Mouse (Mus musculus): ENCODE results near the gene Pbld2. TPM values are rescaled to one million over a fixed set of nuclear protein-coding genes. Genes with fewer than 3 reads are reported as not detected.

Gene Pbld2
- total RNA-seq (2021): 1 to 10 TPM; 2.1 to 2.4 TPM

- DNase-seq (ENCODE audit: low spot score in 2 of 2): peak; percentile 99
- intact Hi-C loops (cut with DNase I): loop anchor here (2.0 to 10.0 kb wide), 6 partner anchors 41 to 353 kb away; partner anchors contain the start of genes Herc4 and Rufy2
Observed at GRCm38 (mm10) chr10:63023749-63024579, at the start of gene Pbld2, which contains the start of gene Hnrnph3. Gene Pbld2 (plus strand): TSS chr10:63024315. Gene Hnrnph3 (minus strand): TSS chr10:63024217.

GRCm38 (mm10) chr10:62979667-62980038, 44.5 kb upstream of the Pbld2 start:
- intact Hi-C loops (cut with DNase I): loop anchor here (2.0 to 10.0 kb wide), 2 partner anchors 43 to 85 kb away; partner anchors contain the start of gene Pbld1

GRCm38 (mm10) chr10:62980039-62980954, 43.8 kb upstream of the Pbld2 start, which contains the start of gene Rufy2:
Gene Rufy2 (plus strand): TSS chr10:62980223.
- intact Hi-C loops (cut with DNase I): loop anchor here (2.0 to 10.0 kb wide), 2 partner anchors 43 to 85 kb away; partner anchors contain the start of gene Pbld1

More at GRCm38 (mm10) chr10:62979667-62980038, 44.5 kb upstream of the Pbld2 start:
- DNase-seq (ENCODE audit: low spot score in 2 of 2): no peak

GRCm38 (mm10) chr10:62984072-62984471, 40.0 kb upstream of the Pbld2 start:
- intact Hi-C loops (cut with DNase I): loop anchor here (10.0 kb wide), 1 partner anchor 81 kb away; the partner anchor contains the start of gene Pbld1
- DNase-seq (ENCODE audit: low spot score in 2 of 2): no peak

More at GRCm38 (mm10) chr10:62980039-62980954, 43.8 kb upstream of the Pbld2 start, which contains the start of gene Rufy2:
- DNase-seq (ENCODE audit: low spot score in 2 of 2): peak; percentile 86 to 93

- intact Hi-C loops (cut with DNase I): loop anchor here (10.0 kb wide), 1 partner anchor 80 kb away; the partner anchor contains the start of gene Pbld1
- DNase-seq (ENCODE audit: low spot score in 2 of 2): no peak
Observed at GRCm38 (mm10) chr10:62984495-62984894, 39.6 kb upstream of the Pbld2 start.

GRCm38 (mm10) chr10:62987341-62987740, 36.8 kb upstream of the Pbld2 start:
- intact Hi-C loops (cut with DNase I): loop anchor here (10.0 kb wide), 1 partner anchor 77 kb away; the partner anchor contains the start of gene Pbld1
- DNase-seq (ENCODE audit: low spot score in 2 of 2): no peak

- intact Hi-C loops (cut with DNase I): no loop called here
- DNase-seq (ENCODE audit: low spot score in 2 of 2): no peak
Observed at GRCm38 (mm10) chr10:62990636-62991035, 33.5 kb upstream of the Pbld2 start.

GRCm38 (mm10) chr10:62993991-62994390, 30.1 kb upstream of the Pbld2 start:
- DNase-seq (ENCODE audit: low spot score in 2 of 2): no peak
- intact Hi-C loops (cut with DNase I): no loop called here

GRCm38 (mm10) chr10:63000584-63000983, 23.5 kb upstream of the Pbld2 start:
- peak in 1 of 2 experiments; percentile 51 for DNase-seq (ENCODE audit: low spot score in 2 of 2)
- intact Hi-C loops (cut with DNase I): no loop called here

- DNase-seq (ENCODE audit: low spot score in 2 of 2): no peak
- intact Hi-C loops (cut with DNase I): no loop called here
Observed at GRCm38 (mm10) chr10:63003252-63003651, 20.9 kb upstream of the Pbld2 start.

GRCm38 (mm10) chr10:63004556-63004955, 19.6 kb upstream of the Pbld2 start:
- intact Hi-C loops (cut with DNase I): no loop called here
- peak in 1 of 2 experiments; percentile 28 for DNase-seq (ENCODE audit: low spot score in 2 of 2)

GRCm38 (mm10) chr10:63008193-63008592, 15.9 kb upstream of the Pbld2 start:
- DNase-seq (ENCODE audit: low spot score in 2 of 2): no peak

GRCm38 (mm10) chr10:63010268-63010667, 13.8 kb upstream of the Pbld2 start:
- no peak for DNase-seq (ENCODE audit: low spot score in 2 of 2)
- intact Hi-C loops (cut with DNase I): no loop called here

More at GRCm38 (mm10) chr10:63008193-63008592, 15.9 kb upstream of the Pbld2 start:
- intact Hi-C loops (cut with DNase I): no loop called here

GRCm38 (mm10) chr10:63011556-63011955, 12.6 kb upstream of the Pbld2 start:
- intact Hi-C loops (cut with DNase I): no loop called here
- no peak for DNase-seq (ENCODE audit: low spot score in 2 of 2)

GRCm38 (mm10) chr10:63013476-63013875, 10.6 kb upstream of the Pbld2 start:
- DNase-seq (ENCODE audit: low spot score in 2 of 2): no peak
- intact Hi-C loops (cut with DNase I): no loop called here

- intact Hi-C loops (cut with DNase I): no loop called here
- DNase-seq (ENCODE audit: low spot score in 2 of 2): no peak
Observed at GRCm38 (mm10) chr10:63014168-63014567, 9.9 kb upstream of the Pbld2 start.

- intact Hi-C loops (cut with DNase I): no loop called here
- no peak for DNase-seq (ENCODE audit: low spot score in 2 of 2)
Observed at GRCm38 (mm10) chr10:63019304-63019703, 4.8 kb upstream of the Pbld2 start.

- intact Hi-C loops (cut with DNase I): loop anchor here (2.0 to 10.0 kb wide), 5 partner anchors 41 to 356 kb away; partner anchors contain the start of genes Herc4 and Rufy2
- no peak for DNase-seq (ENCODE audit: low spot score in 2 of 2)
Observed at GRCm38 (mm10) chr10:63021702-63022101, 2.4 kb upstream of the Pbld2 start.

GRCm38 (mm10) chr10:63022541-63023120, 1.5 kb upstream of the Pbld2 start:
- no peak for DNase-seq (ENCODE audit: low spot score in 2 of 2)
- intact Hi-C loops (cut with DNase I): loop anchor here (2.0 to 10.0 kb wide), 5 partner anchors 42 to 355 kb away; partner anchors contain the start of genes Herc4 and Rufy2

All from left cerebral cortex, postnatal 25 days (tissue).